Mouse (Mus musculus) neural tube, embryonic 15.5 days (tissue): ENCODE measurements around the gene Macf1. TPM values are rescaled to one million over a fixed set of nuclear protein-coding genes. Genes with fewer than 3 reads are reported as not detected.

ENCODE experiments used
- ATAC-seq: fragments of 200-750 bp; cut with Nextera tagmentation; 2 replicates; pipeline ENCODE4 v1.8.0; 2017; ENCODE audit warnings: mild to moderate bottlenecking, moderate TSS enrichment, moderate library complexity; ENCODE audit not compliant: low FRiP score
- H3K27ac ChIP-seq: fragments of 300-500 bp; sonication (generic); replicated peaks from 2 replicates; pipeline ENCODE4 v1.5.1; 2015; ENCODE audit warnings: mild to moderate bottlenecking, inconsistent platforms
- H3K27me3 ChIP-seq: fragments of 300-500 bp; sonication (generic); replicated peaks from 2 replicates; pipeline ENCODE4 v1.6.1; 2015; ENCODE audit warnings: inconsistent platforms
- H3K36me3 ChIP-seq: fragments of 300-500 bp; sonication (generic); 2 replicates; pipeline ENCODE4 v1.6.1; 2015; ENCODE audit warnings: inconsistent platforms
- H3K4me1 ChIP-seq: fragments of 300-500 bp; sonication (generic); 2 replicates; pipeline ENCODE4 v1.6.1; 2015; ENCODE audit warnings: inconsistent platforms
- H3K4me2 ChIP-seq: fragments of 300-500 bp; sonication (generic); 2 replicates; pipeline ENCODE4 v1.6.1; 2015; ENCODE audit warnings: inconsistent platforms, mild to moderate bottlenecking, moderate library complexity
- H3K4me3 ChIP-seq: fragments of 300-500 bp; sonication (generic); replicated peaks from 2 replicates; pipeline ENCODE4 v1.5.1; 2015; ENCODE audit warnings: mild to moderate bottlenecking, inconsistent platforms
- H3K9ac ChIP-seq: fragments of 300-500 bp; sonication (generic); replicated peaks from 2 replicates; pipeline ENCODE4 v1.6.1; 2015; ENCODE audit warnings: mild to moderate bottlenecking, inconsistent platforms
- H3K9me3 ChIP-seq: fragments of 300-500 bp; sonication (generic); replicated peaks from 2 replicates; pipeline ENCODE4 v1.6.1; 2016; ENCODE audit warnings: inconsistent platforms
- WGBS: fragments of 180-500 bp; shearing (Covaris S2); methylation state at CpG from one replicate; pipeline ENCODE4 v1.1.7; 2015; ENCODE audit warnings: mixed read lengths; 5-methylcytosine and 5-hydroxymethylcytosine counted together
- polyA plus RNA-seq: library from polyadenylated mRNA; unstranded; fragments of >200 nt; fragmentation: Nextera tagmentation; extraction: Ambion mirVana; gene quantifications from 2 replicates; pipeline ENCODE4 v1.2.1, GENCODE M21; 2015

Gene Macf1
- polyA plus RNA-seq, 1 experiment from 2014 or later, result 62.6 TPM

DNA sequence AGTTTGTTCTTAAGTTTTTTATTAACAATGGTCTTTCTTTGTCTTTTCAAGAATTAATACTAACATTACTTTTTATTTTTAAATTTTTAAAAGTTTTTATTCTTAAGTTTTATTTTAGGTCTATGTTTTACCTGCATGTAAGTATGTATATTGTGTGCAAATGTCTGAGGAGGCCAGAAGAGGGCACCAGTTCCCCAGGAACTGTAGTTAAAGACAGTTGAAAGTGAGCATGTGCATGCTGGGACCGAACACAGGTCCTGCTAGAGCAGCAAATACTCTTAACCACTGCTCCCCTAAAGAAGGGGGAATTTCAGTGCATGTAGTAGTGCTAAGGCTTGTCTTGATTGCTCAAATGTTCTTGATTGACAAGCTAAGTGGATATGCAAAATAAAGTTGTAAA lies 77.0 kb downstream of the Macf1 start:
- Histone ChIP-seq H3K9me3 (no peaks in the 10 kb centered on the region), H3K36me3 (no peaks in the 10 kb centered on the region), H3K4me3 (no peak overlapping the region), H3K4me1 (peaks cover 10% of the 10 kb centered on the region), H3K9ac (no peak overlapping the region), H3K27me3 (no peaks in the 10 kb centered on the region), H3K4me2 (no peak overlapping the region), H3K27ac (no peak overlapping the region)
- 97% methylated on average over 1 of the region's 1 CpGs for WGBS
- no peak for ATAC-seq

DNA sequence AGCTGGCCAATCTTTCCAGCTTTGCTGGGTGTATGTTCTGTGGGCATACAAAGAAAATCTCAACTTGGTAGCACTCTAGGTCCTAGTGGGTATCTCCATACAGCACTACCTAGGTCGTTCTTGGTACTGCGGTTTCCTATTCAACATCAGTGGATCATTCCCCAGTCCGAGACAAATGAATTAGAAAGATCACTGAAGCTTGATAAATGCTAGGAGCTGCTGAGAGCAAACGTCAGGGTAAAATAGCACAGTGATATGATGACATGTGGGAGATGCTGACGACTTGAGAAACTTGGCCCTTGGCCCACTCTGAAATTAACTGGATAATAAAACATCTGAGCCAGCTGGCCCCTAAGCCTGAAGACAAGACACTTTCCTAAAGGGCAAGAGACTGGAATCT lies 78.2 kb downstream of the Macf1 start:
- no peak overlapping the region for H3K4me3 ChIP-seq
- no peaks in the 10 kb centered on the region for H3K9me3 ChIP-seq
- H3K9ac ChIP-seq, result no peak overlapping the region
- no peak for ATAC-seq
- H3K36me3 ChIP-seq, result no peaks in the 10 kb centered on the region
- peaks cover 10% of the 10 kb centered on the region for H3K4me1 ChIP-seq
- WGBS, result 36% methylated on average over 5 of the region's 5 CpGs
- H3K4me2 ChIP-seq, result no peak overlapping the region
- no peak overlapping the region for H3K27ac ChIP-seq
- no peaks in the 10 kb centered on the region for H3K27me3 ChIP-seq

DNA sequence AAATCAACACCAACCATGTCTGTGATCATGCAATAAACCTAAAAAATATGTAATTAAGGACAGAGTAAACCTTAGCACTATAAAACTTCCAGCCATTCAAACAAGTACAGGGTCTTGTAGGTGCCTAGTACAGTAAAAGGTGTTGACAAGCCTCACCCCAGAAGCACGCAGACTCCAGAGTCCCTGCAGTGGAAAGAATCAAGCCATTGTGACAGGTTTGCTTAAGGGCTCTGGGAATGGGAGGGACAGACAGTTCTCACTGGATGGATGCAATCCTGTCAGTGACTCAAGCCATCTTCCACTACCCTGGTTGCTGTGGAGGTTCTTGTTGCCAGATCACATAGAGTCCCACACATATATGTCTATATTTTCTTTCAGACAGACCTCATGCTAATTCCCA lies 78.9 kb downstream of the Macf1 start:
- H3K4me2 ChIP-seq, result no peak overlapping the region
- H3K36me3 ChIP-seq, result no peaks in the 10 kb centered on the region
- no peak overlapping the region for H3K9ac ChIP-seq
- H3K27ac ChIP-seq, result no peak overlapping the region
- H3K9me3 ChIP-seq, result no peaks in the 10 kb centered on the region
- H3K4me1 ChIP-seq, result peaks cover 13% of the 10 kb centered on the region
- no peak overlapping the region for H3K4me3 ChIP-seq
- H3K27me3 ChIP-seq, result no peaks in the 10 kb centered on the region
- 74% methylated on average over 1 of the region's 1 CpGs for WGBS
- ATAC-seq, result no peak

DNA sequence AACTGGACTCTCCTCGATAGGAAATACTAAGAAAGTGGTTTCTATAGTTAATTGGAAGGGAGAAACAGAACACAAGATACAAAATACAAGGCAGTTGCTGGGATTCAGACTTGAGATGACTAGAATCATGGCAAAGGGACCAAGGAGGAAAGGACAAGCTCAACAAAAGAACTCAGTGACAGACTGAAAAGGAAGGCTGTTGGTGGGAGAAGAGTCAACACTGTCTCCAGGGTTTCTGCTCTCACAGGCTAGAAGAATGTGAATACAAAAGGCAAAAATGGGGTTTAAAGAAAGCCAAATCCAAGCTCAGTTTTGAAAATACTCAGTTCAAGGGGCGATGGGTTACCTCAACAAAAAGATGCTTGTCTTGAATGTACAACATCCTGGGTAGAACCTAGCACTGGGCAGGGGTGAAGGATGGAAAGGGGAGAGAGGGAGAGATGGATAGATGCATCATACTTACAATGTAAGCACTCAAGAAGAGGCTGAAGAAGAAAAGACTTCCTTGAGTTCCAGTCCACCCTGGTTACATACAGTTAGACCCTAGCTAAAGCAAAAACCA lies 81.4 kb downstream of the Macf1 start:
- Histone ChIP-seq H3K4me3 (no peak overlapping the region), H3K9me3 (no peaks in the 10 kb centered on the region), H3K9ac (no peak overlapping the region), H3K4me1 (peaks cover 23% of the 10 kb centered on the region), H3K4me2 (no peak overlapping the region), H3K27ac (peak overlapping the region; percentile 64), H3K27me3 (no peaks in the 10 kb centered on the region), H3K36me3 (no peaks in the 10 kb centered on the region)
- peak; percentile 33; the same call in 1 of the 2 replicates for ATAC-seq
- WGBS, result 70% methylated on average over 2 of the region's 2 CpGs

DNA sequence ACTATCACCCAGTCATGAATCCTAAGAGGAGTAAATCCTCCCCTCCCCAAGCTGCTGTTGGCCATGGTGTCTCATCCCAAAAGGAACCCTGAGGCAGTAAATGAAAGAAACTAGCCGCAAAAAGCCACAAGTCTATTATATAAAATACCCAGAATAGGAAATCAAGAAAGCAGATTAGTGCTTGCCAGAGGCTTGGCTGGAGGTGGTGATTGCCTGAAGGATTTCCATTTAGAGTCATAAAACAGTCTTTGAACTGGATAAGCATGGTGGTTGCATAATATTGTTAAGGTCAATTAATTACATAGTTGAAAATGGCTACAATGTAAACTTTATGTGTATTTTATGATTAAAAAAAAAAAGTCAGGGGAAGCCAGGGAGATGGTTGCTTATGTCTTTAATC lies 83.1 kb downstream of the Macf1 start:
- Histone ChIP-seq H3K36me3 (no peaks in the 10 kb centered on the region), H3K27ac (no peak overlapping the region)
- WGBS, result 64% methylated on average over 1 of the region's 1 CpGs

DNA sequence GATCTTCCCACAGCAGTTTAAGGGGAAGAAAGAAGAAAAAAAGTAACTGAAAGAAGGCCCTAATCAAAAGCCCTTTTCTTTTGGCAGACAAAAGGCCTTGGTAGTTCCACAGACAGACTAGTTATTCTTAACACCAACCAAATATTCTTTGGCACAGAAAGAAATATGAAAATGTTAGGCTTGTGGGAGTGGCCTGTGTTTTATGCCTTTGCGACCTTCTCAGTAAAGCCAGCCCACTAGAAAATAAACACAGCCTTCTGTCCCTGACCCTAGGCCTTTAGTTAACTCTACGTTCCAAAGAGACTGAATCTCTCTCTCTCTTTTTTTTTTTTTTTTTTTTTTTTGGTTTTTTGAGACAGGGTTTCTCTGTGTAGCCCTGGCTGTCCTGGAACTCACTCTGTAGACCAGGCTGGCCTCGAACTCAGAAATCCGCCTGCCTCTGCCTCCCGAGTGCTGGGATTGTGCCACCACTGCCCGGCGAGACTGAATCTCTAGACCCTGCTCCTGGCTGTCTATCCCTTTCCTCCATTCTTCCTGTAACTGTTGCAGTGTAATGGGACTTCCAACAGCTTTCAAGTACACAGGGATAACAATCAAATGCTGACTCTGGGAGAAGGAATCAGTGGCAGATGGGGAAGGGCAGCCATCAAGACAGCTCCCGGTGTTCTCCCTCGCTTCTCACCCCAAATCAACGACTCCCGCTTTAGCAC lies 85.5 kb downstream of the Macf1 start:
- Histone ChIP-seq H3K9ac (no peak overlapping the region), H3K27ac (0 out of 2 replicates have a peak overlapping the region, but pooled peaks have one; percentile 6), H3K4me2 (no peak overlapping the region), H3K4me3 (no peak overlapping the region), H3K36me3 (no peaks in the 10 kb centered on the region), H3K4me1 (peaks cover 34% of the 10 kb centered on the region), H3K27me3 (no peaks in the 10 kb centered on the region), H3K9me3 (no peaks in the 10 kb centered on the region)
- 70% methylated on average over 11 of the region's 11 CpGs for WGBS
- ATAC-seq, result no peak

More for the DNA sequence above, 83.1 kb downstream of the Macf1 start:
- Histone ChIP-seq H3K27me3 (no peaks in the 10 kb centered on the region), H3K4me3 (no peak overlapping the region), H3K9ac (no peak overlapping the region), H3K4me2 (no peak overlapping the region), H3K9me3 (no peaks in the 10 kb centered on the region), H3K4me1 (peaks cover 24% of the 10 kb centered on the region)
- ATAC-seq, result no peak

DNA sequence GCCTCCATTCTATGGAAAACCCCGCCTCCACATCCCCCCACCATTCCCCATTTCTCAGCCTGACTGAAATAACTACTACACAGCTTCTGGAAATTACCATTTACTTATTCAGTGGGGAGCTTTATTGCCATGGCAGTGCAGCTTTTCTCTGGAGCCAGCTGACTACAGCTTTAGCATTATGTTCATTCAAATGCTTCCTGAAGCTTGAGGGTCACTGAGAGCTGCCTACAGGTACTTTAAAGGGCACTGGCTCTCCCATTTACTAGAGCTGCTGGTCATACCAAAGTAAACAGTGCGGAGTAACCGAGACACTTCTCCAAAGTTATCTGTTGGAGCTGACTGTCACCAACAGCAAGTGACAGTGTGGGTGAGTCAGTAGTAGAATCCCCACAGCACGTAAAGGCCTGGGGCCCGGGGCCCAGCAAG lies 89.8 kb downstream of the Macf1 start:
- no peak overlapping the region for H3K4me3 ChIP-seq
- H3K36me3 ChIP-seq, result no peaks in the 10 kb centered on the region
- ATAC-seq, result peak; percentile 62; the same call in 1 of the 2 replicates
- H3K4me1 ChIP-seq, result peaks cover 55% of the 10 kb centered on the region
- H3K27me3 ChIP-seq, result no peaks in the 10 kb centered on the region
- WGBS, result 24% methylated on average over 5 of the region's 5 CpGs
- no peak overlapping the region for H3K9ac ChIP-seq
- no peaks in the 10 kb centered on the region for H3K9me3 ChIP-seq
- no peak overlapping the region; the same call in 1 of the 2 replicates for H3K4me2 ChIP-seq
- H3K27ac ChIP-seq, result peak overlapping the region; percentile 73

DNA sequence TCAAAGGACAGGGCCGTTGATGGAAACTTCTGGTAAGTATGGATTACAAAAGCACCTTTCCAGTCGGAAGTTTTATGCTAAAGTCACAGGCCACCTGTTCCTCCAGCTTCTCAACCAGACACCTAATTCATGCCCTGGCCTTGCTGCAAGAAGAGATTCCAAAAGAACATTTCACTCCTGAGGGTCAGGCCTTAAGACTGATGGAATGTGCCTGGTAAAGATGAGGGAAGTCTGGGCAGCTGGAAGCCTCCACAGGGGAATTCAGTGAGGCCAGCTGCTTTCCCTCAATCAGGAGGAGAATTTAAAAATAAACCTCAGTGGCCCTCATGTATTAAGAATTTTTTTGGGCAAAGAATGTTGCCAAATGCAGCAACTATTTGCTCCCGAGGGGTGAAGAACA lies 90.5 kb downstream of the Macf1 start:
- Histone ChIP-seq H3K36me3 (no peaks in the 10 kb centered on the region), H3K27ac (peak overlapping the region; percentile 73), H3K4me2 (no peak overlapping the region), H3K4me1 (peaks cover 59% of the 10 kb centered on the region), H3K4me3 (no peak overlapping the region), H3K9ac (no peak overlapping the region), H3K27me3 (no peaks in the 10 kb centered on the region), H3K9me3 (no peaks in the 10 kb centered on the region)
- ATAC-seq, result no peak
- WGBS, result 55% methylated on average over 3 of the region's 3 CpGs

DNA sequence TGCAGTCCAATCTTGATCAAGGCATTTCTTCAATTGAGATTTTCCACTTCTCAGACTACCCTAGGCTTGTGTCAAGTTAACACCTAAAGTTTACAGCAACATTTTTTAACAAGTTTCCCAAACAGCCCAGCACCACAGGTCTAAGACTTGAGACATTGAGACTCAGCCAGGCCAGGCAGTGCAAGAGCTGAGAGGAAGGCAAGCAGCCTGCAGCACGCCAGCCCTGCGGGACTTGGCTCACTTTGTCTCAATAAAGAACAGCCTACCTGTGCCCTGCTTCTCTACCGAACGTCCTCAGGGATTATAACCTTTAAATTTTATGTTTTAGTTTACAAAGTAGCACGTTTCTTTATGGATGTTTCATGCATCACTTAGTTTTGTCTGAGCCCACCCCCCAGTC lies 92.1 kb downstream of the Macf1 start:
- Histone ChIP-seq H3K27me3 (no peaks in the 10 kb centered on the region), H3K9ac (no peak overlapping the region), H3K4me1 (peaks cover 52% of the 10 kb centered on the region), H3K36me3 (no peaks in the 10 kb centered on the region), H3K4me3 (no peak overlapping the region), H3K27ac (no peak overlapping the region), H3K9me3 (no peaks in the 10 kb centered on the region), H3K4me2 (no peak overlapping the region)
- no peak for ATAC-seq
- WGBS, result 71% methylated on average over 5 of the region's 5 CpGs

DNA sequence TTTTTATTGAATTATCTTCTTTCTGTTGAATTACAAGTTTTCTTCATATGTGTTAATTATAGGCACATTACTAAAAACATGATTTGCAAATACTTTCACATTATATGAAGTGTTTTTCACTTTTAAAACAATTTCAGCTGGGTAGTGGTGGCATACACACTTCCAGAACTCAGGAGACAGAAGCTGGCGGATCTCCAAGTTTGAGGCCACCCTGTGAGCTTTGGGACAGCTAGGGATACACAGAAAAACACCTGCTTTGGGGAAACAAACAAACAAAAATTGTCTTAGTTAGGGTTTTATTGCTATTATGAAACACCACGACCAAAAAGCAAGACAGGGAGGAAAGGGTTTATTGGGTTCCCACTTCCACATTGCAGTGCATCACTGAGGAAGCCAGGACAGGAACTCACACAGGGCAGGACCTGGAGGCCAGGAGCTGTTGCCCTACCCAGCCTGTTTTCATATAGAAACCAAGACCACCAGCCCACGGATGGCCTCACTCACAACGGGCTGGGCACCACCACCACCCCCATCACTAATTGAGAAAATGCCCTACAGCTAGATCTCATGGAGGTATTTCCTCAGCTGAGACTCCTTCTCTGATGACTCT lies 93.0 kb downstream of the Macf1 start:
- Histone ChIP-seq H3K4me3 (no peak overlapping the region), H3K9me3 (no peaks in the 10 kb centered on the region), H3K27ac (no peak overlapping the region), H3K9ac (no peak overlapping the region), H3K36me3 (no peaks in the 10 kb centered on the region), H3K27me3 (no peaks in the 10 kb centered on the region), H3K4me1 (peaks cover 52% of the 10 kb centered on the region), H3K4me2 (no peak overlapping the region)
- WGBS, result 64% methylated on average over 4 of the region's 4 CpGs
- no peak for ATAC-seq

DNA sequence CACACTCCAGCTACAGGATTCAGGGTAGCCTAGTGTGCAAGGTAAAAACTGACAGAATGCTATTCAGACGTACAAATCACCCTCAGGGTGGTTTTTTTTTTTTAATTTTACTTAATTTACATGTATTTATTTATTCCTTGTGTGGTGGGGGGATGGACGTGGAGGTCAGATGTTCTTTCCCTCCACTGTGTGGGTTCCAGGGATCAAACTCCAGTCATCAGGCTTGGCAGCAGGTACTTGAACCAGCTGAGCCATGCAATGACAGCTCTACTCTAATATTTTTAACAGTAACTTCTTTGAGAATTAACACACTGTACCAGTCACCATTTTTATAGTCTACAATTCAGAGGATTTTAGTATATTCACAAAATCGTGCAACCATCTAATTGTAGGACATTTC lies 94.7 kb downstream of the Macf1 start:
- ATAC-seq, result no peak
- H3K4me1 ChIP-seq, result peaks cover 47% of the 10 kb centered on the region
- no peaks in the 10 kb centered on the region for H3K9me3 ChIP-seq
- no peaks in the 10 kb centered on the region for H3K36me3 ChIP-seq
- 75% methylated on average over 3 of the region's 3 CpGs for WGBS
- H3K4me2 ChIP-seq, result no peak overlapping the region
- no peaks in the 10 kb centered on the region for H3K27me3 ChIP-seq
- peak overlapping the region; percentile 43; the same call in 1 of the 2 replicates for H3K27ac ChIP-seq
- H3K9ac ChIP-seq, result no peak overlapping the region
- H3K4me3 ChIP-seq, result no peak overlapping the region
